Mouse (Mus musculus): Measurements from ENCODE around the gene Hgd.

- TF ChIP-seq CTCF (IDR thresholded peaks at IDR 0.05; ENCODE audit: control insufficient read depth, insufficient read depth, low read length) (no peak), POLR2A (IDR thresholded peaks at IDR 0.05; ENCODE audit: borderline replicate concordance, control insufficient read depth, low read depth, low read length) (no peak)
Observed at GRCm38 (mm10) chr16:37677586-37677985, 97.6 kb downstream of the Hgd start.

All from bone marrow, adult 2 months (tissue).